Comparison of ENCODE assay signal across 9 mouse cellular contexts in genomic region chr9:65744171-65745082, GRCm38 (mm10).
DNase-seq lines count a peak whose midpoint lies in the region; ATAC-seq lines count a peak whose summit lies in the region.
"Had no signal": no experiment of that assay in that cellular context is flagged by ENCODE, and none has a peak within 500 bp of the region (broad histone marks: within the 10 kb centered on the region; RNA-seq: fewer than 3 reads in every experiment).

No protein-coding gene starts in this region.

- peak overlapping the region; percentile 19; the same call in 1 of the 2 replicates for H3K4me2 ChIP-seq in midbrain, embryonic 15.5 days
- H3K4me2 ChIP-seq: liver, embryonic 15.5 days had no signal

- 11% methylated on average over 4 of the region's 4 CpGs for WGBS in midbrain, embryonic 15.5 days

- peak; percentile 85 for ATAC-seq in frontal cortex, adult (ENCODE audit: low TSS enrichment)
- ATAC-seq in midbrain, embryonic 15.5 days (replicated peaks): peak; percentile 93

- no peaks in the 10 kb centered on the region for H3K27me3 ChIP-seq in midbrain, embryonic 15.5 days (replicated peaks)
- H3K27me3 ChIP-seq: liver, embryonic 15.5 days had no signal

- DNase-seq in R1 (ENCODE audit: low read depth, low spot score): peak; percentile 13
- DNase-seq in cerebellum, adult 9-11 months: peak; percentile 85
- peak; percentile 35 for DNase-seq in kidney, adult 11 months
- DNase-seq in left cerebral cortex, postnatal 25 days (ENCODE audit: low spot score in 2 of 2): peak; percentile 60 to 74
- no peak for DNase-seq in B cell, adult 2 months
- no peak for DNase-seq in urinary bladder, adult 2 months (ENCODE audit: low spot score)

- H3K9me3 ChIP-seq in midbrain, embryonic 15.5 days: no peaks in the 10 kb centered on the region
- H3K9me3 ChIP-seq: liver, embryonic 15.5 days had no signal

- H3K4me3 ChIP-seq in midbrain, embryonic 15.5 days: no peak overlapping the region
- H3K4me3 ChIP-seq: liver, embryonic 15.5 days had no signal

- H3K27ac ChIP-seq in midbrain, embryonic 15.5 days: peak overlapping the region; percentile 82
- H3K27ac ChIP-seq: liver, embryonic 15.5 days had no signal

- no peaks in the 10 kb centered on the region for H3K36me3 ChIP-seq in midbrain, embryonic 15.5 days (replicated peaks)
- H3K36me3 ChIP-seq: liver, embryonic 15.5 days had no signal

- H3K4me1 ChIP-seq in midbrain, embryonic 15.5 days: peaks cover 42% of the 10 kb centered on the region

- intact Hi-C loops in left cerebral cortex, postnatal 25 days (cut with DNase I): no loop called here

- H3K9ac ChIP-seq in midbrain, embryonic 15.5 days: no peak overlapping the region
- H3K9ac ChIP-seq: liver, embryonic 15.5 days had no signal

Comparison
In these comparisons a context has a peak if more than half of its experiments do, and no peak if none do; other contexts are left out.
1. DNase-seq: peak in R1 (single experiment), cerebellum, adult 9-11 months (single experiment), kidney, adult 11 months (single experiment) and left cerebral cortex, postnatal 25 days (2 of 2); none in B cell, adult 2 months (0 of 2) and urinary bladder, adult 2 months (single experiment).